Mouse (Mus musculus): ENCODE measurements around the gene Efna3.

- TF ChIP-seq CTCF (IDR thresholded peaks at IDR 0.05; ENCODE audit: low read depth, low read length) (no peak), POLR2A (IDR thresholded peaks at IDR 0.05; ENCODE audit: extremely low read depth, insufficient read depth, low read length) (no peak)
Observed at GRCm38 (mm10) chr3:89349869-89350501, 27.2 kb upstream of the Efna3 start, which contains the start of gene Adam15.

Data from liver, adult 2 months (tissue).